Mouse (Mus musculus) frontal cortex, postnatal 14 days (tissue): ENCODE data around the gene Kdm2b.
"Not testable (repeated sequence)": the region's sequence is repeated elsewhere in the genome, so short reads cannot be mapped to it uniquely, and the experiment has no call there.

Experiments used
- DNase-seq, 2 experiments: peaks; one replicate each; pipeline ENCODE4 v3.0.0; 2022; ENCODE audit warnings: low spot score in 2 of 2

Kdm2b gene

DNA sequence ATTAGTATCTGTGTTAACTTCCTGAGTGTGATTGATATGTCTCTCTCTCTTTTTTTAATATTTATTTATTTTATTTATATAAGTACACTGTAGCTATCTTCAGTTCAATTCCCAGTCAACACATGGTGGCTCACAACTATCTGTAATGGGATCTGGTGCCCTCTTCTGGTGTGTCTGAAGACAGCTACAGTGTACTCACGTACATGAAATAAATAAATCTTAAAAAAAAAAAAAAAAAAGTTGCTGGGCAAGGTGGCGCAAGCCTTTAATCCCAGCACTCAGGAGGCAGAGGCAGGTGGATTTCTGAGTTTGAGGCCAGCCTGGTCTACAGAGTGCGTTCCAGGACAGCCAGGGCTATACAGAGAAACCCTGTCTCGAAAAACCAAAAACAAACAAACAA lies 14.9 kb downstream of the Kdm2b start:
- not testable (repeated sequence) for DNase-seq

DNA sequence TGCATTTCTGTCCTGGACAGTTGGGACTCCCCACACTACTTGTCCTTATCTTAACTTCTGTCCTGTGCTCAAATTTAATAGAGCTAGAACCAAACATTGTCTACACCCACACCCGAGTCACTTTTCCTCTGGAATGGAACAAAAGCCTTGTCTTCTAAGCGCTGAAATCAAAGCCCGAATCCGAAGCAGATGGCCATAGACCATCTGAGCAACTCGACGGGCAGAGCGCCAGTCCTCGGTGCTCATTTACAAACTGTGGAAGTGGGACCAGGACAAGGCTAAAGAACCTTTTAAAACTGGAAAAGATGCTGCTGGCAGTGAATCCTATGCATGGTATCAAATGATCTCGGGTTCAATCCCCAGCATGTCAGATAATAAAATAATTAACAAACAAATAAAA lies 17.5 kb downstream of the Kdm2b start:
- DNase-seq, result no peak

DNA sequence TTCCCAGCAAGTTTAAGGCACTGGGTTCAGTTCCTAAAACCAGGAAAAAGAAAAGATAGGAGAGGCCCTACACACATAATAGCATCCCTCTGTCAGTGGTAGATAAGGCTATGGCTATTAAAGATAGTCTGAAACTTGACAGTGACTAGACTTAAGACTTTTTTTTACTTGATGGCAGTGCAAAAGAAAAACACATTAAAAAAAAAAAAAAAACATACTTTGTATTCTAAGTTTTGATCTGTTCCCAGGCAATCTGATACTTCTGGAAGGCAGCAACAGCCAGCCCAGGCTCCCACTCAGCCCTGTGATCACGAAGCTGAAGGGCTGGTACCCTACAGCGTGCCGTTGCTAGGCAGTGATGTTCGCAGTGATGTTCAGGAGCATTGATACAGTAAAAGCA lies 18.2 kb downstream of the Kdm2b start:
- no peak for DNase-seq

DNA sequence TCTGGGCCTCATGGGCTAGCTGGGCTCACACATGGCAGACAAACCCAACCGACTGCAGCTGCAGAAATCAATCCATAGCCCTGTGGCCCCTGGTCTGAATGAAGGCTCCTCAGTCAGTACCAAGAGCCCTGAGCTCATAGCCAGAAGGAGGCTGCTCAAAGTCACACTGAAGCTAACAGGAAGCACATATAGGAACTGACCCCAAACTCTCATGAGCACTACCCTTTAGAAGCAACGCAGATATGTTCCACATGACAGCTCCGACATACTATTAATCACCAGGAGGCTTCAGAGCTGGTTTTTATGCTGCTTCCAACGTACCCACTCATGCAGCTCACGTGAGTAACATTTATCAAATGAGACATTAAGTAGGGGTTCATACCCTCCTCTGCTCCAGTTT lies 19.6 kb downstream of the Kdm2b start:
- no peak for DNase-seq

DNA sequence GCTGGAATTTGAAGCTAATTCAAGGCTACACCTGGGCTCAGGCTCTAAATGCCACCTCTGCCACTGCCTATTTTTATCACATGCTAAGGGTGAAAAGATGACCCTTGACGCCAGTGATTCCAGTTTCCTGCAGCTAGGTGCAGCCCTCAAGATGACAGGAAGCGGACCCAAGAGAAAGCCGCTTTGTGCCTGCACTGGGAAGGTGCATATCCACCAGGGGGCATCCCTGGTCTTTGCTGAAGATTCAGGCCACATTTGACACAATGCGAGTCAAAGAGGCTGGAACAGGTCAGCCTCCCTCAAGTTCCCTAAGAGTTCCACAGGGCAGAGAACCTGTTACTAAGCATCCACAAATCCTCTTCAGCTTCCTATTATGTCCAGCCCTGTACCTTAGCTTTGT lies 21.3 kb downstream of the Kdm2b start:
- DNase-seq, result peak in 1 of 2 experiments; percentile 65

DNA sequence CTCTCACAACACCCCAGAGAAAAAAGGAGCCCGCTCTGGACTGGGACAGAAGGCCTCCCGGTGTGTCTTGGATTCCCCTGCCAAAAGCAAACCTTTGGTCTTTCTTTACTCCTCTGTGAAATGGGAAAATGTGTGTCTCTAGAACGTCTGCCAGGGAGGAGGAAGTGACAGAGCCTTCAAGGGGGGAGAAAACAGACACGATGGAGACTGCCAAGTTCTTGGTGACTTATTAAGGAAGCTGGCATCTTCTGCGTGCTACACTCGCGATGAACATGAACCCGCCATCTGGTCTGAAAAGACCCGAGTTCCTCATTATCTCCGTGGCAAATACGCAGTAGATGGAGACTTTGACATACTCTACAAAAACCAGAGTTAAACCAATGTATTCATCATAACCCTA lies 24.2 kb downstream of the Kdm2b start:
- DNase-seq, result no peak

DNA sequence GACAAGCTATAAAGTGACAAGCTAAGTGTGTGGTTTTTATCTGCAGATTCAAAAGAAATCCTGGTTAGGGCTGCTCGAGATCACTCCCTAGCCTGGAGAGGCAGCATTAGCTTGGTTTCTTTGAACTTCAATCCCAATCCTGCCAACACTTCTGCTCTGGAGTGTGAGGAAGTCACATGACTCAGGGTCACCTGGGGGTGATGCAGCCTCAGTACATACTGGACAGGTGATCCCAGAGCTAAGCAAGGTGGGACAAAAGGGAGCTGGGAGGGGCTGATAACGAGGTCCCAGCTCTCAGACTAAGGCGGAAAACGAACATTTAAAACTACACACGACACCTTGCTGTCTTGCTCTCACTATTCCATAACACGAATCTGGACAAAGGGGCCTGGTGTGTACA lies 24.8 kb downstream of the Kdm2b start:
- no peak for DNase-seq

DNA sequence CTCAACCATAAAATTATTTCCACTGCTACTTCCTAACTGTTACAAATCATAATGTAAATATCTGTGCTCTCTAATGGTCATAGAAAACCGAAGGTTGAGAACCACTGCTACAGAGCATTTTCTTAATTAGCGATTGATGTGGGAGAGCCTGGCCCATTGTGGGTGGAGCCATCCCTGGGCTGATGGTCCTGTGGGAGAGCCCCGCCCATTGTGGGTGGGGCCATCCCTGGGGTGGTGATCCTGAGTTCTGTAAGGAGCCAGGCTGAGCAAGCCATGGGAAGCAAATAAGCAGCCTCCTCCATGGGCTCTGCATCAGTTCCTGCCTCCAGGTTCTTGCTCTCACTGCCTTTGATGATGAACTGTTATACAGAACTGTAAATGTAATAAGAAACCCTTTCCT lies 27.7 kb downstream of the Kdm2b start:
- DNase-seq, result no peak

DNA sequence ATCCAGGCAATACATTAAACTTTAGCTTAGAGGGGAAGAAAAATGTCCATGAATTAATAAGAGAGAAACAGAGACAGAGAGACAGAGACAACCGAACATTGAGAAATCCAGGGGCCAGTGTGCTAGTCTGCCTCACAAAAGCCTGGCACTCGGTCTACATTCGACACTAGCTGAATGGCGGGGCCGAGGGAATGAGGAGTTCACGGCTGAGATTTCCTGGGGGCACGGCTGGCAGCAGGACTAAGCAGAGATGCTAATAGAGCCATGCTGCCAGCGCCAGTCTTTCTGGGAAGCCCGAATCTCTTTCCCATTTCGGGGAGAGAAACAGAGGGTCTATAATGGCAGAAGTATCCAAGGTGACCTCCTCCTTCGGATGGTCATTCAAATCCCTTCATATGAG lies 30.2 kb downstream of the Kdm2b start:
- no peak for DNase-seq

DNA sequence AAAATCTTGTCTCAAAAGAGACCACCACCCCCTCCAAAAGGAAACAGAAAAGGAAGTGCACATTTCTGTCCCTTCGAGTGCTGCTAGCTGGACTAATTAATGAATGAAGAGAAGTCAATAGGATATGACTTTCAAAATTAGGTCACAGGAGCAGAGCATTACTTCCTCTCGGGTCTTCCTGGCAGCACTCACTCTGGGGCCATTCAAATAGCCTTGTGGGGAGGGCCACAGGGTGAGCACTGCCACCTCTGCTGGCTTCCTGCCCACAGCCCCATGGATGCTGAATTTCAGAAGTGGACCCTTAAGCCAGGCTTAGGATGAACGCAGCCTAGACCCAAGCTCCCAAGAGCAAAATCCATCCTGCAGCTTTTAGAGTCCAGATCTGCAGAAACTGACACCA lies 33.6 kb downstream of the Kdm2b start:
- no peak for DNase-seq

DNA sequence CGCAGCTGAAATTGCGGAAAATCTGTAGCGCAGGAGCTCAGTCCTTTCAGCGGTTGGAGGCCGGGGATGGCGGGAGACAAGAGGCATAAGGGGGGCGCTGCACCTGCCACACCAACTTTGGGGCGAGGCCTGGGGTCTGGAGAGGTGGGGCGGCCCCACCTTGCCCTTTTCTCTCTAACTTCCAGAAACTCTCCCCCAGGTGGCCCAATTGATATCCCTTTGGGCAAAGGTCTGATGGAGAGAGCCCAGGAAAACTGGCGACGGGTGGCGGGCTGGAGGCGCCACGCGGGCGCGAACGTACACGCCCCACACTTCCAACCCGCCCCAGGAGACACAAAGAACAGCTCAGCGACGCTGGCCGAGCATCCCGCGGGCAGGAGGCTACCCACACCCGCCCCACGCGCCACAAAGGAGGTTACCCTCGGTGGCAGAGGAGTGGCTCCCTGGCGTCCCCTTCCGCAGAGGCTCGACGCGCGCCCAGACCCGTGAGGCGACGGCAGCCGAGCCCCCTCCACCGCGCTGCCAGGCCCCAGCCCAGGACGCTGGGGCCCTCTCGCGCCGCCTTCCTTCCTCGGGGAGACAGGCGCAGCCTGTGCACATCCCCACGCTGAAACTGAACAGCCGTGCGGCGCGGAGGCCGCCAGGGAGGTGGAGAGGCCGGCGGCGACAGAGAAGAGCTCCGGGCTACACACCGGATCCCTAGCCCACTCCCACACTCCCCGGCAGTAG lies 37.5 kb downstream of the Kdm2b start:
- no peak for DNase-seq

DNA sequence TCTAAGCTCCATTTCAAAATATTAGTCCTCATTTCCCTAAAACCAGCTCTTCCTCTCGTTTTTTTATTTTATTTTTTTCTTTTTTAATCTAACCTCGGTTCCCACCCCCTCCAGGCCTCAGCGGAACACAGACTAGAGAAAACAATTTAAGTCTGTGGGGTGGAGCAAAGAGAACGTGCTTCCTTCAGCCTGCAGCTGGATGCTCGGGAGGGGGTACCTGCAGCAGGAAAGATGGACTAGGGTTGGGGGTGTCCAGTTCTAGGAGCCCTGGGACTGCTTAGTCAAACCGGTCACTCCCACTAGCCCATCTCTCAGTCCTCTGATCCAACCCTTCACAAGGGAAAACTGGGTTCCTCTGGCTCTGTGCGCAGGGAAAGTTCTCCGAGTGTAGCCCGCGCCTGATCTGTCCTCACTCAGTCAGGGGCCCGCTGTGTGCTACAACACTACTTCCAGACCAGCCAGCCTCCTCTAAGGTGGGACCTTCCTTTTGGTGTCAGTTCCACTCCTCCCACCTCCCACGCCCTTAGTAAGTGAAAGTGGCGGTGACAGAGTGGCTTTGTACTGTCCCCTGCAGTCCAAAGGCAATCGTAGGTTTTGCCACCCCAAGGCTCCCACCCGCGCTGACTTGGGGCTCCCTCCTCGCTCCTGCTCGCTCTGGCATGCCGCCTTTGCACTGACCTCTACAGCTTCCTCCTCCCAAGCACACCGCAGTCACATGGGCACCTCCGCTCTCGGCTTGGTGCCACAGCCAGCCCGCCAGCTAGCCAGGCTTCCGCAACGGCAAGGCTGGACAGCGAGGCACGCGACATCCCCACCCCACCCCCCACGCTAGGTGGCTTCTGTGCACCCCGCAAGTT lies 38.3 kb downstream of the Kdm2b start:
- DNase-seq, result peak in 1 of 2 experiments; percentile 32

DNA sequence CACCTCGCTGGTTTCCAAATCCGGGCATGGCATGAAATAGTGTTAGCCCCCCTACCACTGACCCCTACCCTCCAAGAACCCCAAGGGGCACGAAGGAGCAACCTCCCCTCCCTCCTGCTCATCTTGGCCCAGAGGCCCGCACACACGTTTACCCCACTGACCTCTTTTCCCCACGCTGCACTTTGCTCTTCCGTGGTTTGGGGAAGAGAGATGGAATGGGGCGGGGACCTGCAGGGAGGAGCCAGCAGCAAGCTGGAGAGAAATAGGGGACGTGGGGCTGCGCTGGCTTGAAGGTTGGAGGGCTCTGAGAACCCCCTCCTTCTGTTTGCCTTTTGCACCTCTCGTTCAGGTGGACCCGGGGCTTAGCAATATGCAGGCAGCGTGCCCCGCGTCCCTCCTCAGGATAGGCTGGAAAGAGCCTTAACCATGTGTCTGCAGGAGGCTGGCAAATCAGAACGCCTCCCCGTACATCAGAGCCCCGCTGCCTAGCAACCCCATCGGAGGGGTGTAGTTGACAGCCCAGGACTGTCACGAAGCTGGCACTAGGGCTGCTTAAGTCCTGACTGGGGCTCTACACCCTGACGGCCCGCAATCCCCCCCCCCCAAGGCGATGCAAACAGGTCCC lies 39.2 kb downstream of the Kdm2b start:
- peak; percentile 44 to 53 for DNase-seq

DNA sequence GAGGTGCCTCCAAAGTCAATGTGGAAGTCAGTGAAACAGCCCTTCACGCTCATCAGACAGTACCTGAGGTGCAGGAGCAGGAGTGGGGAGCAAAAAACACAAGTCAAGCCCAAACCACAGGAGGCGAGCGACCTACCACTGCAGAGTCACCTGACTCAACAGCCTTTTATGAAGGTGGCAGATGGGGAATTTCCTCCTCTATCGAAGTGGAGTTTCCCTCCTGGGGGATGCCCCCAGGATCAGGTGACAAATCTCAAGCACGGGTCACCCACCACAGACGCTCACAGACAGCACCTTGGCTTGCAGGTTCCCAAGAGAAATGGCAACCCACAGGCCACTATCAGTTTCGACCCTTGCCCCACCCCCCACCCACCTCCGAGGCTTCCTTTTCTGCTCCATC lies 40.5 kb downstream of the Kdm2b start:
- DNase-seq, result no peak

DNA sequence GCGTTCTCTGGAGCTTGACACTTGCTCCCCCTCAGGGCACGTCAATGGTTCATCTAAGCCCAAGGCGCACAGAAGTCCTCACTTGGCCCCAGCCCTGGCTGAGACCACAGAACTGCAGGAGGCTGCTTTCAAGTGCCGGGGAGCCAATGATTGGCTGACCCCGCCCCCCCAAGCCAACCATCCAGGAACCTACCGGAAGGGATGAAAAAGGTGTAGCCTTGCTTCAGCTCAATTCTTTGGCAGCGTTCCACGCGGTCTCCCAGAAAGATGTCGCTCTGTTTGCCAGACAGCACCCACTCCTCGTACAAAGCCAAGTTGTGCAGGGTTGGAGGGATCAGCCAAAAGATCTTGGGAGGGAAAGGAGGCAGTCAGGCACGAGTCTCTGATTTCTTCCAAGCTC lies 42.1 kb downstream of the Kdm2b start:
- DNase-seq, result no peak

DNA sequence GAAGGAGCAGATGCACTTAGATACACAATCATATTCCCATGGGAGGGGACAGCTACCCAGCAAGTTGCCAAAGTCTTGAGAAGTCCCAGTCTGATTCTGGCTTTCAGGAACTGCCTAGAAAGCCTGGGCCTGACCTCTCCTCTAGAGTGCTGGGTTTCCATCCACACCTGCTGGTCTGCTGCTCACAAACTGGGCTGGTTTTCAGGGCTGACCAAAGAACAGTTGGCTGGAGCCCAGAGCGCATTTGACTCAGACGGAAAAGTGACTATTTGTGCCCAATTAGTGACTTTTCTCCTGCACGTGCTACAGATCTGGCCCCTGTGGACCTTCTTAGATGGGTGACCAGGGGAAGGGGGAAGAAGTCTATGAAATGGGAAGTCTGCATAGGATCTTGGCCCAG lies 50.9 kb downstream of the Kdm2b start:
- DNase-seq, result no peak

DNA sequence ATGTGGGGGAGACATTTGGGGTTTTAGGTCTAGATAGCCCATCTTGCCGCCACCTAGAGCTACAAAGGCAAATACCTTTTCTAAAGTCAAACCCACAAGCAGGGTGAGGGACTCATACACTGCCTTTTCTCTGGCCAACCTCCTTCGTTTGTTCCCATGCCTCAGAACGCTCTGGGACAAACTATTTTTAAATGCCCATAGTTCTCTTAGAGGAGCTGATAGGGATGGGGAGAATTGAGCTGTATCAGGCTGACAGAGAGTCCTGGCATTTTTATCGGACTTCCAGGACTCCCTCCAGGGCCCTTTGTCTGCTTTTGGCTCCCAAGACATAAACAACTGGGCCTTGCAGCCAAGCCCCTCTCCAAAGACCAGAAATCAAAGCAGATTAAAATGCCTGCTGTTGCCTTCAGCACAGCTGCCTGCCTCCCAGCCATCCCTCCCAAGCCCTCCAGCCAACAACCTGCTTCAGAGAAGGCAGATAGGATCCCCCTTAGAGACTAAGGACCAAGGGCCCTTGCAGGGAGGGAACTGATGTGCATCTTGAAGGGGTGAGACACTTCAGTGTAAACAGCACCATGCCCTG lies 51.6 kb downstream of the Kdm2b start:
- DNase-seq, result no peak

DNA sequence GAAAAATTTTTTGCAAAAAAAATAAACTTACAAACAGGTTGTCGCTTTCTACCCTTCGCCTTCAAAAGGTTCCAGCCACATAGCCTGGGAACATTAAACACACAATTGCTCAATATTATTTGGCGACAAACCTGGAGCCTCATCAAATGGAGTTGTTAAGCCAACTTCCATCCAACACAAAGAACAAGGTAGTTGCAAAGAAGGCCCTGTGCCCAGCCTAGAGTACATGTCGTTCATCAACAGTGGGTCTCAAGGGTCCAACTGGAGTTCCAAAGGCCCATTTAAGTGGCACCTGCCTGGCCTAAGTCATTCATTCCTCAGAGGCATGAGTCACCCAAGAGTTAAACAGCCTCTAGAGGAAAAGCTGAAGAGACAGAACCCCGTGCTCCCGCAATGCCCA lies 52.6 kb downstream of the Kdm2b start:
- no peak for DNase-seq

DNA sequence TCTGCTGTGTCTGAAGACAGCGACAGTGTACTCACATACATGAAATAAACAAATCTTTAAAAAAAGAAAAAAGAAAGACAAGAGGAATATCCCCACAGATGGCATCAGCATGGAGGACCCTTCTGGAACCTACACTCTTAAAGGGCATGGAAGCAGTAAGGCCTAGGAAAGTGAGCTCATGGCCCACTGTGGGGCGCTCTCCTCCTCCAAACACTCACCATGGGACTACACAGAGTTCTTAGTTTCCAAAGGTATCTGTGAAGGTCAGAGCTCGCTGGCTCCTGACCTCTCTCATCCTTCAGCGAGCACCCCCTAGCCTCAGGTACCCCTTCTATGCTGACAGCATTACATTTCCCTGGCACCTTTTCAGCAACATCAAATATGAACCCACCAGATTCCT lies 53.8 kb downstream of the Kdm2b start:
- DNase-seq, result no peak

DNA sequence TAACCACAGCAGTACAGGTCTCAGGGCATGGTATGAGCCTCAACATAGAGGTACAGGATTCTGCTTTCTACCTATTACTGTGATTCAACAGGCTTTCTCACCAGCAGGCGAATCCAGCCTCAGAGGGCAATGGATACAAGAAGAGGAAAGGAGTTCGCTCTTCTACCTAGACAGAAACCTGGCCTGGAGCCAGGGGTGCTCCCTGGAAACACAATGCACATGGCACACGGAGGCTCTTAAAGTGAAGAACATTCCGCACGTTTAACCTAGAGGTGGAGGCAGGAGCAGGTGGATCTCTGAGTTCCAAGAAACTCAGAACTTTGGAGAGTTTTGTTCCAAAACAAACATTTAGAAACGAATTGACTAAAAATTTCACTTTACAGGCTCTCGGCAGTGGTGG lies 58.6 kb downstream of the Kdm2b start:
- DNase-seq, result no peak

DNA sequence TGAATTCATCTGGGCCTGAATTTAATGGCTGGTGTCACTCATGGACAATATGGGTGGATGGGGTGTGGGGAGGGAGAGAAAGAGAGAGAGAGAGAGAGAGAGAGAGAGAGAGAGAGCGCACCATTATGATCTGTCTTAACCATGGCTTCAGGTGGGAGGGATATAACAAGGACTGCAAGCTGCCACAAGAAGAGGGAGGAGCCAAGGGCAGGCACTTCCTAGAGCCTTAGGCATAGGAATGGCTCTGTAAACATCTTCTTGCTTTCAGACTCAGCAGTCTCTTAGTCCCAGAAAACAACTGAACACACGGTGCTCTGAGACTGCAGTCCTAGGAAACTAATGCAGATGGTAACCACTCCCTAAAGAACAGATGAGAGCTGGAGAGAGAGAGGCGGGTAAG lies 61.3 kb downstream of the Kdm2b start:
- no peak for DNase-seq

DNA sequence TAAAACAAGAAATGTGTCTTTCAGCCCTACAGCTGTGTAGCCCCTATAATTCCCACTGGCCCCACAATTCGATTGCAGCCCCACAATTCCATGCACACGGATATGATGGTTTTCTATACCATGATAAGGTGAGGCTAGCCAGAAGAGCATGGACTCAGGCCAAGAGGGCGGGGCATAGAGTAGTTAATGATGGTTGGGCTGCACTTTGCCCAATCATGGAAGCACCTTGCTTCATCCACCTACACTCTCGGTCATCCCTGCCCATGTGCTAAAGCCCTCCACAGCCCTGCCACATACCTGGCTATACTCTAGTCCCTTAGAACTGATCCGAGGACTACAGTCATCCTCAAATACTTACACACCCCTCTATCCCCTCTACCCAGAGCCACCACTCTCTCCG lies 61.9 kb downstream of the Kdm2b start:
- no peak for DNase-seq

DNA sequence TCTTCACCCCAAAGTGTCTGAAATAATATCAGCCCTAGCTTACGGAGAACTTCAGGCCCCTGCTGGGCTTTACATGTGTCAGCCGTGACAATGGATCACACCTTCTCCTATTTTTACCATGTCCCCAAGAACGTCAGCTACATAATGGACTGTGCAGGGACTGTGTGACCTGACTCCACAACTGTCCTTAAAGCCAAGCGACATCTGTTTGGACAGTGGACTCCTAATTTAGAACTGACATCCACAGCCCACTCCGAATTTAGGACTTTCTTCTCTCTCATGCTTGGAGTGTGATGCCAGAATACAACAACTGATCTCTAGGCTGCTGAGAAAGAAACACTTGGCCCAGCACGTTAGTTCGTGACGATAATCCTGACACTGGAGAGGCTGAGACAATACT lies 62.5 kb downstream of the Kdm2b start:
- no peak for DNase-seq
